Mouse (Mus musculus) stomach, embryonic 15.5 days (tissue): ENCODE results near the gene Pkn2. TPM values are rescaled to one million over a fixed set of nuclear protein-coding genes. Genes with fewer than 3 reads are reported as not detected.

Experiments used
- polyA plus RNA-seq: library from polyadenylated mRNA; unstranded; fragments of >200 nt; fragmentation: Nextera tagmentation; extraction: Ambion mirVana; gene quantifications from 2 replicates; pipeline ENCODE4 v1.2.1, GENCODE M21; 2015

Gene Pkn2
- polyA plus RNA-seq, 1 experiment from 2014 or later, result 53.3 TPM

Other genes starting within 250 kb of the Pkn2 start
- gene Kyat3, start 181.0 kb downstream of the Pkn2 start, polyA plus RNA-seq, result 17.7 and 20.6 TPM in 2 replicates
- 70.7 and 75.3 TPM in 2 replicates for gene Gtf2b, start 117.0 kb downstream of the Pkn2 start, polyA plus RNA-seq